Mouse (Mus musculus) midbrain, embryonic 11.5 days (tissue): ENCODE data around the gene Tmem181a. TPM values are rescaled to one million over a fixed set of nuclear protein-coding genes. Genes with fewer than 3 reads are reported as not detected.
"Not testable (repeated sequence)": the region's sequence is repeated elsewhere in the genome, so short reads cannot be mapped to it uniquely, and the experiment has no call there.

ENCODE experiments used
- ATAC-seq: fragments of 200-750 bp; cut with Nextera tagmentation; 2 replicates; pipeline ENCODE4 v1.8.0; 2017; ENCODE audit warnings: moderate TSS enrichment, moderate library complexity; ENCODE audit not compliant: low FRiP score
- DNase-seq: peaks from one replicate; pipeline ENCODE4 v3.0.0; 2015; ENCODE audit warnings: low spot score; ENCODE audit errors: missing footprints
- H3K27ac ChIP-seq: fragments of 300-500 bp; sonication (generic); 2 replicates; pipeline ENCODE4 v1.5.1; 2014; ENCODE audit warnings: low read depth, low read length
- H3K27me3 ChIP-seq: fragments of 300-500 bp; sonication (generic); 2 replicates; pipeline ENCODE4 v1.6.1; 2014; ENCODE audit warnings: mild to moderate bottlenecking, low read length, moderate library complexity, mixed read lengths; ENCODE audit not compliant: control insufficient read depth, insufficient read depth
- H3K36me3 ChIP-seq: fragments of 300-500 bp; sonication (generic); 2 replicates; pipeline ENCODE4 v1.6.1; 2014; ENCODE audit warnings: mild to moderate bottlenecking, low read length, moderate library complexity, mixed read lengths; ENCODE audit not compliant: control insufficient read depth, insufficient read depth
- H3K4me1 ChIP-seq: fragments of 300-500 bp; sonication (generic); 2 replicates; pipeline ENCODE4 v1.6.1; 2014; ENCODE audit warnings: low read length; ENCODE audit not compliant: control insufficient read depth, insufficient read depth
- H3K4me2 ChIP-seq: fragments of 300-500 bp; sonication (generic); 2 replicates; pipeline ENCODE4 v1.6.1; 2014; ENCODE audit warnings: mild to moderate bottlenecking, moderate library complexity
- H3K4me3 ChIP-seq: fragments of 300-500 bp; sonication (generic); 2 replicates; pipeline ENCODE4 v1.5.1; 2014; ENCODE audit warnings: low read depth, low read length
- H3K9ac ChIP-seq: fragments of 300-500 bp; sonication (generic); 2 replicates; pipeline ENCODE4 v1.6.1; 2014; ENCODE audit warnings: low read length
- H3K9me3 ChIP-seq: fragments of 300-500 bp; sonication (generic); 2 replicates; pipeline ENCODE4 v1.6.1; 2016; ENCODE audit warnings: low read length; ENCODE audit not compliant: control insufficient read depth
- WGBS: fragments of 180-500 bp; shearing (Covaris S2); extraction: QIAGEN DNeasy Blood & Tissue Kit; methylation state at CpG from one replicate; pipeline ENCODE4 v1.1.7; 2014; 5-methylcytosine and 5-hydroxymethylcytosine counted together
- polyA plus RNA-seq: library from polyadenylated mRNA; unstranded; fragments of >200 nt; fragmentation: Nextera tagmentation; extraction: Ambion mirVana; gene quantifications from 2 replicates; pipeline ENCODE4 v1.2.1, GENCODE M21; 2014

The Tmem181a gene
- polyA plus RNA-seq, 1 experiment from 2014 or later: 22.2 TPM

DNA sequence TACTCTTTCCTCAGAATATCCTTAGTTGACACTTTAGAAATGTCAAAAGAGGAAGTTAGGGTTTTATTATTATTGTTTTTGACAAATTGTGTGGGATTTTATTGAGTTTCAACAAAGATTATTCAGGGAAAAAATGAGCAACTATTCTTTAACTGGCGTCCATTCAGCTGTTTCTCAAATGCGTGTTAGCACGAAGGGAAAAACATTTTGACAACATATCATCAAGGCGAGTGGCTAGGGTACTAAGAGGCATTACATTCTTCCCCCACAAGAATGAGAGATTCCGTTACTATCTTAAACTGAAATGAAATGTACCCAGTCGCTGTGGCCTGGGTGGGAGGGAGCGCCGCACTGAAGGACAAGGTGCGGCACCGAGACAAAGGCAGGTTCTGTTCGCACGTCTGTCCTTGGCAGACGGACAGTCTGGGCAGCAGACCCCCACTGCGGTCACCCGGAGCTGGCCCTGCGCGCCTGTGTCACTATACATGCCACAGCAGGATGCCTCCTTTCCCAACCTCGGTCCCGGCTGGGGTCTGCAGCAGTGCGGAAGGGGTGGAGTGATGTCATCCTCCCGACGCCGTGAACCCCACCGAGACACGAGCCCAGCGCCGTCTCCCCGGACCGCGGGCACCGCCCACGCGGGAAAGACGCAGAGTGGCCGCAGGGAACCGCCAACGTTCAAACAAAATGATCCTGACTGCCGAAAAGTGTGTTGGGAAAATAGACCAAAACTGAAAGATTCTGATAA, 59.9 kb downstream of the Tmem181a start:
- DNase-seq (peak; percentile 88), ATAC-seq (peak; percentile 73)
- peak overlapping the region; percentile 43 for H3K4me2 ChIP-seq
- H3K27ac ChIP-seq, H3K27me3 ChIP-seq, H3K36me3 ChIP-seq, H3K4me1 ChIP-seq, H3K9me3 ChIP-seq: not testable (repeated sequence)
- H3K4me3 ChIP-seq: peak overlapping the region; percentile 35
- WGBS: 7% methylated on average over 35 of the region's 38 CpGs
- 0 out of 2 replicates have a peak overlapping the region, but pooled peaks have one; percentile 20 for H3K9ac ChIP-seq

DNA sequence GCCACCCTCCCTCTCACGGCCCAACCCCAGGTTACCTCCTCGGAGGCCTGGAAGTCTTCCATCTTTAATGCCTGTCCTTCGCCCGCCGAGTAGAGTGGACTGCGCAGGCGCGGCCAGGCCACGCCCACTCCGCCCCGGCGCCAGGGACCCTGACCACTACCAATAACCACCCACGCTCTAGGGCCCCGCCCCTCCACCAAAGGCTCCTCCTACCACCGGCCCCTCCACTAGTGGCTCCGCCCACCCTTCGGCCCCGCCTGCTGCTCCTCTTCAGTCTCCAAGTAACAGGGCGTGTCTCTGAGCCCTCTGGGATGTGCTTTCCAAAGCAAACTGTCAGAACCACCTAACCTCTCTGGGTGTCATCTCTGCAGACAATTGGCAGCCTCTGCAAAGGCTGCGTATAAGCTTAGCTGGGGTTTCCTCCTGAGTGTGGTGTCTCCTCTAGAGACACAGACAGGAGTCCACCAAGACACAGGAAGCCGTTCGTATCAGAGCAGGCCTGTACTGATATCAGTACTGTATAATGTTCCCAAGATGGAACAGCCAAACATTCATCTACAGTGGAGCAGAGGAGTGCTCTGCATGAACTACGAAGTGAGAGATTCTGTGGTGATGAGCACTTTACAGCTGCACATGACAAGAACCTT, 60.8 kb downstream of the Tmem181a start, which contains the start of gene Dynlt1a:
Gene Dynlt1a (minus strand): TSS at position 162 of the 647 bp plus-strand sequence.
- not testable (repeated sequence) for H3K4me1 ChIP-seq, H3K27me3 ChIP-seq, H3K36me3 ChIP-seq, H3K27ac ChIP-seq, H3K9me3 ChIP-seq
- Histone ChIP-seq H3K4me2 (peak within 1 kb of the TSS; percentile 43), H3K4me3 (peak within 1 kb of the TSS; percentile 35), H3K9ac (0 out of 2 replicates have a peak within 1 kb of the TSS, but pooled peaks have one; percentile 20)
- 12% methylated on average over 22 of the region's 23 CpGs for WGBS
- DNase-seq (peak; percentile 100), ATAC-seq (peak; percentile 96)

GRCm38 (mm10) chr17:6321081-6321777, 64.6 kb downstream of the Tmem181a start:
- WGBS: 3% methylated on average over 7 of the region's 60 CpGs
- not testable (repeated sequence) for H3K27me3 ChIP-seq, H3K36me3 ChIP-seq, H3K9ac ChIP-seq, H3K4me2 ChIP-seq, DNase-seq, H3K27ac ChIP-seq, H3K4me1 ChIP-seq, H3K4me3 ChIP-seq, H3K9me3 ChIP-seq
- peak; percentile 25 for ATAC-seq

DNA sequence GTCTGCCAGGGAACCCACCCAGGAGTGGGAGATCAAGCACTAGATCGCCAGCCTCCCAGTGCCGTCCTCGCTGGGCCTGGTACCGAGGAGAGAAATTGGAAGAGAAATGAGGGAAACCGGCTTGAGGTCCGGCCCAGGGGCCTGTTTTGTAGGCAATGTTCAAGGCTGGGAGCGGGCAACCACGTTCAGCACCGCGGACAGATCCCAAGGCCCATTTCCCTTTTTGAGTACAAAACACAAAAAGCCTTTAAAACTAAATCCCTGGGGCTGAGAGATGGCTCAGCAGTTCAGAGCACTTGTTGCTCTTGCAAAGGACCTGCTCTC, 65.1 kb downstream of the Tmem181a start:
- not testable (repeated sequence) for H3K9me3 ChIP-seq, H3K27ac ChIP-seq, H3K36me3 ChIP-seq, ATAC-seq, H3K9ac ChIP-seq, DNase-seq, H3K27me3 ChIP-seq, H3K4me1 ChIP-seq, H3K4me2 ChIP-seq, H3K4me3 ChIP-seq
- WGBS: no CpG with 5 or more reads among the region's 10 CpGs

DNA sequence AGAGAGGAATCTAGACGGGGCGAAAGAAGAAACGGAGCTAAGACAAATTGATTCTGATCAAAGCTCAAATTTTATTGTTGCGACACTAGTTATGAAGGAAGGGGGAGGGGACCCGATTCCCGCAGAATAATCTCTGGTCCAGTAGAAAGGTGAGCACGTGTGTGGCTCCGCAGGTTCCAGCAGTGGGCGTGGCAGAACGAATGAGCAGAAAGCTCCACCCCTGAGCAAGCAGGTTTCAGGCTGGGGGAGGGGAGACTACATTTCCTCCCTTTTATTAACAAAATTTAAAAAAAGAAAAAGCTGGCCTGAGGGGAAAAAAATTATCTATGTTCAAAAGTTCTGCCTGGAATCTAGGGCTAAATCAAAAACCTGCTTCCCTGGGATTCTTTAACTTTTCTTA, 68.4 kb downstream of the Tmem181a start:
- not testable (repeated sequence) for H3K9ac ChIP-seq, H3K4me2 ChIP-seq, H3K4me3 ChIP-seq, H3K27me3 ChIP-seq, H3K36me3 ChIP-seq, H3K27ac ChIP-seq, H3K4me1 ChIP-seq, H3K9me3 ChIP-seq, ATAC-seq
- 63% methylated on average over 10 of the region's 10 CpGs for WGBS
- peak; percentile 47 for DNase-seq

GRCm38 (mm10) chr17:6325543-6325942, 68.9 kb downstream of the Tmem181a start:
- H3K4me1 ChIP-seq, H3K4me2 ChIP-seq, H3K9ac ChIP-seq, H3K36me3 ChIP-seq, H3K9me3 ChIP-seq, ATAC-seq, H3K27ac ChIP-seq, H3K4me3 ChIP-seq, H3K27me3 ChIP-seq: not testable (repeated sequence)
- WGBS: 68% methylated on average over 6 of the region's 6 CpGs
- peak; percentile 14 for DNase-seq

GRCm38 (mm10) chr17:6327554-6327953, 70.9 kb downstream of the Tmem181a start:
- WGBS: 89% methylated on average over 7 of the region's 7 CpGs
- not testable (repeated sequence) for H3K9me3 ChIP-seq, H3K27me3 ChIP-seq, H3K4me1 ChIP-seq, H3K27ac ChIP-seq, H3K4me3 ChIP-seq, H3K36me3 ChIP-seq, H3K4me2 ChIP-seq, ATAC-seq, H3K9ac ChIP-seq
- peak; percentile 31 for DNase-seq

- H3K4me1 ChIP-seq, H3K4me3 ChIP-seq, ATAC-seq, H3K27ac ChIP-seq, H3K36me3 ChIP-seq, H3K9ac ChIP-seq, DNase-seq, H3K9me3 ChIP-seq, H3K27me3 ChIP-seq, H3K4me2 ChIP-seq: not testable (repeated sequence)
- WGBS: 86% methylated on average over 3 of the region's 4 CpGs
Observed at GRCm38 (mm10) chr17:6328997-6329396, 72.3 kb downstream of the Tmem181a start.
